Mouse (Mus musculus) neural tube, embryonic 11.5 days (tissue): Measurements from ENCODE around the gene Prkcb. TPM values are rescaled to one million over a fixed set of nuclear protein-coding genes. Genes with fewer than 3 reads are reported as not detected.

ENCODE experiments used
- ATAC-seq: fragments of 200-750 bp; cut with Nextera tagmentation; 2 replicates; pipeline ENCODE4 v1.8.0; 2017; ENCODE audit warnings: moderate number of reproducible peaks, mild to moderate bottlenecking, moderate TSS enrichment, moderate library complexity; ENCODE audit not compliant: insufficient read depth, low FRiP score, low TSS enrichment
- DNase-seq: peaks from one replicate; pipeline ENCODE4 v3.0.0-alpha.2; 2015; ENCODE audit warnings: low spot score
- H3K27ac ChIP-seq: fragments of 300-500 bp; sonication (generic); 2 replicates; pipeline ENCODE4 v1.5.1; 2014; ENCODE audit warnings: low read depth, mild to moderate bottlenecking, low read length
- H3K27me3 ChIP-seq: fragments of 300-500 bp; sonication (generic); 2 replicates; pipeline ENCODE4 v1.6.1; 2014; ENCODE audit warnings: mild to moderate bottlenecking, low read length, mixed read lengths; ENCODE audit not compliant: control insufficient read depth, insufficient read depth
- H3K36me3 ChIP-seq: fragments of 300-500 bp; sonication (generic); 2 replicates; pipeline ENCODE4 v1.6.1; 2014; ENCODE audit warnings: mild to moderate bottlenecking, low read length, moderate library complexity, mixed read lengths; ENCODE audit not compliant: control insufficient read depth, insufficient read depth
- H3K4me1 ChIP-seq: fragments of 300-500 bp; sonication (generic); 2 replicates; pipeline ENCODE4 v1.6.1; 2014; ENCODE audit warnings: low read length, mixed read lengths; ENCODE audit not compliant: control insufficient read depth, insufficient read depth
- H3K4me2 ChIP-seq: fragments of 300-500 bp; sonication (generic); 2 replicates; pipeline ENCODE4 v1.6.1; 2014; ENCODE audit warnings: low read depth, mild to moderate bottlenecking, moderate library complexity
- H3K4me3 ChIP-seq: fragments of 300-500 bp; sonication (generic); 2 replicates; pipeline ENCODE4 v1.5.1; 2014; ENCODE audit warnings: low read depth, low read length
- H3K9ac ChIP-seq: fragments of 300-500 bp; sonication (generic); 2 replicates; pipeline ENCODE4 v1.6.1; 2014; ENCODE audit warnings: mild to moderate bottlenecking, low read length
- H3K9me3 ChIP-seq: fragments of 300-500 bp; sonication (generic); 2 replicates; pipeline ENCODE4 v1.6.1; 2016; ENCODE audit warnings: low read length; ENCODE audit not compliant: control insufficient read depth
- WGBS: fragments of 180-500 bp; shearing (Covaris S2); extraction: QIAGEN DNeasy Blood & Tissue Kit; methylation state at CpG from one replicate; pipeline ENCODE4 v1.1.7; 2014; 5-methylcytosine and 5-hydroxymethylcytosine counted together
- polyA plus RNA-seq: library from polyadenylated mRNA; unstranded; fragments of >200 nt; fragmentation: Nextera tagmentation; extraction: Ambion mirVana; gene quantifications from 2 replicates; pipeline ENCODE4 v1.2.1, GENCODE M21; 2014

Prkcb gene
- polyA plus RNA-seq, 1 experiment from 2014 or later, result 13.4 TPM

- Histone ChIP-seq H3K27ac (no peak overlapping the region), H3K4me2 (no peak overlapping the region), H3K4me3 (no peak overlapping the region), H3K9ac (no peak overlapping the region), H3K36me3 (no peaks in the 10 kb centered on the region), H3K4me1 (no peaks in the 10 kb centered on the region), H3K9me3 (no peaks in the 10 kb centered on the region), H3K27me3 (no peaks in the 10 kb centered on the region)
- DNase-seq (no peak), ATAC-seq (no peak)
- WGBS, result 88% methylated on average over 2 of the region's 2 CpGs
Measured at GRCm38 (mm10) chr7:122339476-122339875, 50.9 kb downstream of the Prkcb start.

GRCm38 (mm10) chr7:122341813-122342212 lies 53.3 kb downstream of the Prkcb start:
- ATAC-seq, result no peak
- no peak overlapping the region for H3K4me2 ChIP-seq
- WGBS, result 75% methylated on average over 3 of the region's 3 CpGs
- H3K4me3 ChIP-seq, result no peak overlapping the region
- no peaks in the 10 kb centered on the region for H3K9me3 ChIP-seq
- DNase-seq, result no peak
- no peaks in the 10 kb centered on the region for H3K27me3 ChIP-seq
- no peak overlapping the region for H3K27ac ChIP-seq
- no peaks in the 10 kb centered on the region for H3K36me3 ChIP-seq
- no peaks in the 10 kb centered on the region for H3K4me1 ChIP-seq
- no peak overlapping the region for H3K9ac ChIP-seq

GRCm38 (mm10) chr7:122344656-122345055 lies 56.1 kb downstream of the Prkcb start:
- no peaks in the 10 kb centered on the region for H3K4me1 ChIP-seq
- 81% methylated on average over 7 of the region's 7 CpGs for WGBS
- no peak overlapping the region for H3K27ac ChIP-seq
- ATAC-seq (no peak), DNase-seq (no peak)
- no peaks in the 10 kb centered on the region for H3K36me3 ChIP-seq
- no peak overlapping the region for H3K9ac ChIP-seq
- no peaks in the 10 kb centered on the region for H3K9me3 ChIP-seq
- H3K4me3 ChIP-seq, result no peak overlapping the region
- H3K27me3 ChIP-seq, result no peaks in the 10 kb centered on the region
- H3K4me2 ChIP-seq, result no peak overlapping the region

GRCm38 (mm10) chr7:122346251-122347242 lies 58.0 kb downstream of the Prkcb start:
- H3K9ac ChIP-seq, result no peak overlapping the region
- ATAC-seq (no peak), DNase-seq (no peak)
- no peak overlapping the region for H3K4me3 ChIP-seq
- no peaks in the 10 kb centered on the region for H3K4me1 ChIP-seq
- 74% methylated on average over 14 of the region's 14 CpGs for WGBS
- H3K36me3 ChIP-seq, result no peaks in the 10 kb centered on the region
- no peaks in the 10 kb centered on the region for H3K9me3 ChIP-seq
- H3K27ac ChIP-seq, result no peak overlapping the region
- H3K27me3 ChIP-seq, result no peaks in the 10 kb centered on the region
- H3K4me2 ChIP-seq, result no peak overlapping the region

GRCm38 (mm10) chr7:122347433-122347832 lies 58.9 kb downstream of the Prkcb start:
- Histone ChIP-seq H3K36me3 (no peaks in the 10 kb centered on the region), H3K9ac (no peak overlapping the region), H3K4me2 (no peak overlapping the region), H3K27ac (no peak overlapping the region), H3K4me1 (no peaks in the 10 kb centered on the region), H3K9me3 (no peaks in the 10 kb centered on the region), H3K27me3 (no peaks in the 10 kb centered on the region), H3K4me3 (no peak overlapping the region)
- ATAC-seq (no peak), DNase-seq (no peak)
- 85% methylated on average over 3 of the region's 3 CpGs for WGBS

GRCm38 (mm10) chr7:122349961-122350360 lies 61.4 kb downstream of the Prkcb start:
- Histone ChIP-seq H3K4me1 (no peaks in the 10 kb centered on the region), H3K27ac (no peak overlapping the region), H3K9me3 (no peaks in the 10 kb centered on the region), H3K4me2 (no peak overlapping the region), H3K36me3 (no peaks in the 10 kb centered on the region), H3K4me3 (no peak overlapping the region), H3K27me3 (no peaks in the 10 kb centered on the region), H3K9ac (no peak overlapping the region)
- 87% methylated on average over 5 of the region's 5 CpGs for WGBS
- no peak for ATAC-seq
- no peak for DNase-seq

GRCm38 (mm10) chr7:122350741-122351140 lies 62.2 kb downstream of the Prkcb start:
- H3K27ac ChIP-seq, result no peak overlapping the region
- H3K9me3 ChIP-seq, result no peaks in the 10 kb centered on the region
- no peaks in the 10 kb centered on the region for H3K36me3 ChIP-seq
- no peaks in the 10 kb centered on the region for H3K27me3 ChIP-seq
- DNase-seq, result no peak
- H3K4me3 ChIP-seq, result no peak overlapping the region
- H3K4me1 ChIP-seq, result no peaks in the 10 kb centered on the region
- no peak overlapping the region for H3K4me2 ChIP-seq
- WGBS, result 81% methylated on average over 2 of the region's 2 CpGs
- ATAC-seq, result no peak
- no peak overlapping the region for H3K9ac ChIP-seq

- ATAC-seq, result no peak
- no peak overlapping the region for H3K27ac ChIP-seq
- H3K4me3 ChIP-seq, result no peak overlapping the region
- H3K4me1 ChIP-seq, result no peaks in the 10 kb centered on the region
- no peak for DNase-seq
- H3K9me3 ChIP-seq, result no peaks in the 10 kb centered on the region
- WGBS, result 78% methylated on average over 4 of the region's 4 CpGs
- no peaks in the 10 kb centered on the region for H3K36me3 ChIP-seq
- H3K9ac ChIP-seq, result no peak overlapping the region
- no peaks in the 10 kb centered on the region for H3K27me3 ChIP-seq
- no peak overlapping the region for H3K4me2 ChIP-seq
Measured at GRCm38 (mm10) chr7:122351816-122352215, 63.3 kb downstream of the Prkcb start.
